ENCODE assay signal across 19 mouse cellular contexts in genomic region chr7:18886963-18887362, GRCm38 (mm10). TPM values are rescaled to one million over a fixed set of nuclear protein-coding genes. Genes with fewer than 3 reads are reported as not detected.
"Had no signal": no experiment of that assay in that cellular context is flagged by ENCODE, and none has a peak within 500 bp of the region (broad histone marks: within the 10 kb centered on the region; RNA-seq: fewer than 3 reads in every experiment).

No protein-coding gene starts in this region.

- H3K36me3 ChIP-seq: midbrain, embryonic 12.5 days; neural tube, embryonic 13.5 days; neural tube, embryonic 15.5 days had no signal

- H3K4me3 ChIP-seq: midbrain, embryonic 10.5 days; midbrain, embryonic 12.5 days; myocyte; neural tube, embryonic 13.5 days; neural tube, embryonic 15.5 days had no signal

- DNase-seq: lung, embryonic 14.5 days; lung, postnatal 10 days; lung, postnatal 4 days; midbrain, embryonic 14.5 days; retina, postnatal 1 day; right cerebral cortex, adult 18-20 months; right cerebral cortex, postnatal 25 days; right cerebral cortex, postnatal 4 days; spleen, adult 18-20 months; thymus, adult 18-20 months; thymus, postnatal 14 days; thymus, postnatal 36 days had no signal

- H3K4me2 ChIP-seq: lung, embryonic 14.5 days; midbrain, embryonic 12.5 days; neural tube, embryonic 13.5 days; neural tube, embryonic 15.5 days had no signal

- H3K9ac ChIP-seq: lung, embryonic 14.5 days; midbrain, embryonic 12.5 days; neural tube, embryonic 13.5 days; neural tube, embryonic 15.5 days had no signal

- H3K9me3 ChIP-seq: midbrain, embryonic 10.5 days; midbrain, embryonic 12.5 days; neural tube, embryonic 13.5 days; neural tube, embryonic 15.5 days had no signal

- H3K27me3 ChIP-seq: midbrain, embryonic 12.5 days; neural tube, embryonic 13.5 days; neural tube, embryonic 15.5 days had no signal

- H3K27ac ChIP-seq: midbrain, embryonic 10.5 days; midbrain, embryonic 12.5 days; neural tube, embryonic 13.5 days; neural tube, embryonic 15.5 days had no signal

- ATAC-seq: midbrain, embryonic 16.5 days had no signal

RNA-seq across cellular contexts. Expression of gene Pglyrp1, which starts 15.8 kb away (rescaled TPM):
- polyA plus RNA-seq: myocyte had no signal

RNA-seq across cellular contexts. Expression of gene Mill2, which starts 47.2 kb away (rescaled TPM):
- polyA plus RNA-seq: neural tube, embryonic 11.5 days had no signal
